Mouse (Mus musculus): ENCODE data around the gene Cmtr2.

GRCm38 (mm10) chr8:110166270-110166669 lies 49.2 kb upstream of the Cmtr2 start:
- no peak for TF ChIP-seq CTCF (IDR thresholded peaks at IDR 0.05; ENCODE audit: borderline replicate concordance, insufficient read depth, low read length)
- TF ChIP-seq POLR2A (IDR thresholded peaks at IDR 0.05; ENCODE audit: low read depth, low read length), result no peak

Measured in embryonic fibroblast, embryonic 13.5 days (primary cell).